Mouse (Mus musculus) kidney, postnatal 36 days (tissue): ENCODE data around the gene Limk2.

ENCODE experiments used
- DNase-seq, 2 experiments: peaks; one replicate each; pipeline ENCODE4 v3.0.0; 2021 to 2022; ENCODE audit warnings: mixed read lengths in 2 of 2

The Limk2 gene

GRCm38 (mm10) chr11:3408997-3409732 lies at the start of gene Limk2:
Limk2 (minus strand) TSS chr11:3409189.
- peak; percentile 94 to 98 for DNase-seq

GRCm38 (mm10) chr11:3458428-3459104 lies 49.6 kb upstream of the Limk2 start:
- peak; percentile 67 to 72 for DNase-seq

- DNase-seq = peak; percentile 73 to 89
Observed at GRCm38 (mm10) chr11:3456354-3456753, 47.4 kb upstream of the Limk2 start.

GRCm38 (mm10) chr11:3454506-3454905 lies 45.5 kb upstream of the Limk2 start:
- DNase-seq = no peak

GRCm38 (mm10) chr11:3453467-3453866 lies 44.5 kb upstream of the Limk2 start:
- DNase-seq = peak; percentile 30 to 53

GRCm38 (mm10) chr11:3452769-3453168 lies 43.8 kb upstream of the Limk2 start:
- peak; percentile 25 to 56 for DNase-seq

GRCm38 (mm10) chr11:3452167-3452639 lies 43.2 kb upstream of the Limk2 start, which contains the start of gene Rnf185:
Rnf185 (minus strand) TSS chr11:3452363.
- peak; percentile 96 to 97 for DNase-seq

GRCm38 (mm10) chr11:3451701-3452163 lies 42.7 kb upstream of the Limk2 start:
- DNase-seq = peak; percentile 42 to 72

GRCm38 (mm10) chr11:3444875-3445274 lies 35.9 kb upstream of the Limk2 start:
- no peak for DNase-seq

- no peak for DNase-seq
Observed at GRCm38 (mm10) chr11:3443091-3443490, 34.1 kb upstream of the Limk2 start.

- no peak for DNase-seq
Observed at GRCm38 (mm10) chr11:3442677-3443076, 33.7 kb upstream of the Limk2 start.

GRCm38 (mm10) chr11:3441696-3442443 lies 32.9 kb upstream of the Limk2 start:
- DNase-seq = peak; percentile 61 to 65

- no peak for DNase-seq
Observed at GRCm38 (mm10) chr11:3437621-3438020, 28.6 kb upstream of the Limk2 start.

GRCm38 (mm10) chr11:3433809-3434208 lies 24.8 kb upstream of the Limk2 start:
- DNase-seq = no peak

- DNase-seq = peak in 1 of 2 experiments; percentile 38
Observed at GRCm38 (mm10) chr11:3431976-3432603, 23.1 kb upstream of the Limk2 start.

GRCm38 (mm10) chr11:3431515-3431914 lies 22.5 kb upstream of the Limk2 start:
- DNase-seq = no peak

- no peak for DNase-seq
Observed at GRCm38 (mm10) chr11:3428632-3429031, 19.6 kb upstream of the Limk2 start.

- DNase-seq = peak; percentile 54 to 63
Observed at GRCm38 (mm10) chr11:3427697-3428230, 18.8 kb upstream of the Limk2 start.

- no peak for DNase-seq
Observed at GRCm38 (mm10) chr11:3422242-3422641, 13.3 kb upstream of the Limk2 start.

GRCm38 (mm10) chr11:3418741-3419140 lies 9.8 kb upstream of the Limk2 start:
- DNase-seq = peak; percentile 39 to 60

- DNase-seq = peak; percentile 36 to 41
Observed at GRCm38 (mm10) chr11:3417795-3418194, 8.8 kb upstream of the Limk2 start.

GRCm38 (mm10) chr11:3416399-3416798 lies 7.4 kb upstream of the Limk2 start:
- DNase-seq = no peak
